Mouse (Mus musculus) gastrocnemius, adult 18-20 months (tissue): ENCODE data around the gene Pou2f2. TPM values are rescaled to one million over a fixed set of nuclear protein-coding genes. Genes with fewer than 3 reads are reported as not detected.
A peak's percentile ranks its signal among the peaks of the same experiment; 100 is the strongest.

Source experiments
- DNase-seq: peaks from one replicate; pipeline ENCODE4 v3.0.0; 2021; ENCODE audit warnings: low spot score
- long read RNA-seq, 2 experiments: library from polyadenylated mRNA; stranded (forward); transcript quantifications; one replicate each; pipeline ENCODE4 v2.0.0; 2021
- total RNA-seq, 2 experiments: library from RNA; stranded (reverse); gene quantifications; 2 replicates each; pipeline ENCODE4 v1.2.3; 2021

Pou2f2 gene
- total RNA-seq = under 1 TPM; 0.07 to 0.09 TPM
- long read RNA-seq, experiment 1 = 0 reads
- long read RNA-seq, experiment 2 = 0 reads

DNA sequence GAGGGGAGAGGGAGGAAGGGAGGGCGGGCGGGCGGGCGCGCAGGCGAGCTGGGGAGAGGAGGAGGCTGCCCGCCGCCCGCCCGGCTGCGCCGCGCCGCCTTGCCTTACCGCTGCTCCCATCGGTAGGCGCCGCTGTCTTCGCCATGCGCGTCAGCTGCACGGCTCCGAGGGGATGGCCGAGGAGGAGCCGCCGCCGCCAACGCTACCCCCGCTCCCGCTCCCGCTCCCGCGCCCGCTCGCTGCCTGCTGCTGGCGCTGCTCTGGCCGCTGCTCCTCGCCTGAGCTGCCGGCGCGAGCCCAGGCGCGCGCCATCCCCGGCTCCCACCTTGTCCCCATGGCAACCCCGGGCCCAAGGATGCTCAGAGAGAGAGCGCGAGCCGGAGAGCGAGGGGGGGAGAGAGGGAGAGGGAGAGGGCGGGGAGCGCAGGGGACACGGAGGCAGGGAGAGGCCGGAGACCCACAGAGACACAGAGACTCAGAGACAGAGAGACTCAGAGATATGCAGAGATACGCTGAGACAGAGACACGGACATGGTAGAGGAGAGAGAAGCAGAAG, at the start of gene Pou2f2:
Gene Pou2f2, minus strand, starts transcription at position 121 of the 556 bp plus-strand sequence.
- peak; percentile 59 for DNase-seq

DNA sequence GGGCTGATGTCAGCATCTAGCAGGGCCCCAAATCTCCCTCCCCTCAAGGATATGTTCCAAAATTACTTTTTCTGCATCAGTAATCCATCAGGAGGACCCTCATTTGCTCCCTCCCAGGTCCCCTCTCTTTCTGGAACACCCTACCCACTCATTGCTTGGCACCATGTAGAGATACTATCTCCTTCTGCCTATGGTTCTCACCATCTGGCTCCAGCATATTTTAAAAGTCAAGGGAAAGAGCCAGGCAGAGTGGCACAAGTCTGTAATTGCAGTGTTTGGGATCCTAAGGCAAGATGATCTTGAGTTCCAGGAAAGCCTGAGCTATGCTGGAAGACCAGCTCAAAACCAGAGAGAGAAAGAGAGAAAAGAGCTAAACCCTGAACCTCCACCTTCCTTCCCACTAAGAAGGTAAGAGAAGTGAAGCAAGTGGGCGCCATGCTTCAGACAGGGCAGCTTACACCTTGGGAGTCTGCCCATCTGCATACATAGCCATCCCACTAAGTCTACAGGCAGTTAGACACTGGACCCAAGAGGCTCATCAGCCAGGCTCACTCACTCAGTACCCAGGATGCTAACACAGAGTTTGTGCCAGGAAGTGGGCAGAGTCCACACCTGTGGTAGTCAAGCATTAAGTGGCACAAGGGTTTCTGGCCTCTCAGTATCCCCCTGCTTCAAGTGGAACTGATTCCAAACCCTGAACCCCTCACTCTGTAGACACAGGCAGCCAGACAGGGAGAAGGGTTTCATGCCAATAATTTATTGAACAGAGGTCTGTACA, 48.2 kb upstream of the Pou2f2 start:
- DNase-seq = no peak

DNA sequence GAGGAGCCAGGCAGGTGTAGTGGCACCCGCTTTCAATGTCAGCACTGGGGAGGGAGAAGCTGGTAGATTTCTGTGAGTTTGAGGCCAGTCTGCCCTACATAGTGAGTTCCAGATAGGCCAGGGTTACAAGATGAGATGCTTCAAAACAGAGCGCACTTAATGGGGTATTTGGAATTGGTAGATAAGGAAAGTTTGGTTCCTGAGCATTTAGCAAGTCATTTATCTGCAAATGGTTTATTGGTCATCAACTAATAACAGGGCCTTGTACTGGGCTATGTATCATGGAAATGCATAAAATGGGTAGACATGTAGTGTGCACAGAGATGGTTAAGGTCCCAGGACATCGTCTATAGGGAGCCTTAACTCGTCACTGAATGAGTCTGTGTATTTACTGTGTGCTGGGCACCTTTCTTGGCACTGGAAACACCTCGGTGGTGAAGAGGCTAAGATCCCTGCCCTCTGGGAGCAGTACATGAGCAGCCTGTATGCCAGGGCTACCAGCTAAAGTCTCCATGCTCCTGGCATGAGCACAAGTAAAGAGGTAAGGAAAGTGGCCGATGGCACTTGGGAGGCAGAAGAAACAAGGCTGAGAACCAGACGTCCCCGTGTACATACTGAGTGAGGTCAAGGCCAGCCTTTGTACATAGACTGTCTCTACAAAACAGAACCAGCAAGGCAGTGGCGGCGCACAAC, 42.9 kb upstream of the Pou2f2 start:
- DNase-seq = no peak

DNA sequence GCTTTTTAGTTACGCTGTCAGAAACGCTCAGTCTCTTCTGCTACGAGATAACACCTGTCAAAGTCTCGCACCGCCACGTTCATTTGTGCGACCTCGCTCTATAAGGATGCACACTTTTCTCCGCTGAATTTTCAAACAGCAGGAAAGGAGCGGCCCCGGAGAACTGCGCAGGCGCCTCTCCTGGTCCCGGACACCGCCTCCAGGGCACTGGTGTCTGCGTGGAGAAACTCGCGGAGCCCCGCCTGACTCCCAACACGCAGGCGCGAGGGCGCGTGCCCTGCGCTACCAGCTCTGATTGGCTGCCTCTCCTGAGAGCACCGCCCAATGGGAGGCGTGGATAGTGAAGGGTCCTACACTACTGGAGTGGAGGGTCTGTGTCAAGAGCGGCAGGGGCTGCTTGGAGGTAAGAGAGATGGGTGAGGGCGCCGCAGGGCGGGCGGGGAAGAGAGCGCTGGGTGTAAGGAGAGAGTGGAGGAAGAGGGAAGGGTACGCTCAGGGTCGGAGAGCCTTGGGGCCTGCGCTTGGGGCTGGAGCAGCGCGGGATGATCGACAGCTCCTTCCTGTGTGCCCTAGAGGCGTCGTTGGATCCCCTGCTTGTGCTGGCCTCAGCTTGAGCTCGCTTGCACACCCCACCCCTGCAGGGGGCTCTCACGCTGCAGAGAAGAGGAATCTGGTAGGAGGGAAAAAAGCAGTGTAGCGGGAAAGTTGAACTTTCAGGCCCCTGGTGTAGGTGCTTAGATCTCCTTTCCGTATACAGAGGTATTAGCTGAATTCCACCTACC, 41.8 kb upstream of the Pou2f2 start, which contains the start of gene Zfp526:
Gene Zfp526, plus strand, starts transcription at position 324 of the 782 bp plus-strand sequence.
- peak; percentile 98 for DNase-seq

DNA sequence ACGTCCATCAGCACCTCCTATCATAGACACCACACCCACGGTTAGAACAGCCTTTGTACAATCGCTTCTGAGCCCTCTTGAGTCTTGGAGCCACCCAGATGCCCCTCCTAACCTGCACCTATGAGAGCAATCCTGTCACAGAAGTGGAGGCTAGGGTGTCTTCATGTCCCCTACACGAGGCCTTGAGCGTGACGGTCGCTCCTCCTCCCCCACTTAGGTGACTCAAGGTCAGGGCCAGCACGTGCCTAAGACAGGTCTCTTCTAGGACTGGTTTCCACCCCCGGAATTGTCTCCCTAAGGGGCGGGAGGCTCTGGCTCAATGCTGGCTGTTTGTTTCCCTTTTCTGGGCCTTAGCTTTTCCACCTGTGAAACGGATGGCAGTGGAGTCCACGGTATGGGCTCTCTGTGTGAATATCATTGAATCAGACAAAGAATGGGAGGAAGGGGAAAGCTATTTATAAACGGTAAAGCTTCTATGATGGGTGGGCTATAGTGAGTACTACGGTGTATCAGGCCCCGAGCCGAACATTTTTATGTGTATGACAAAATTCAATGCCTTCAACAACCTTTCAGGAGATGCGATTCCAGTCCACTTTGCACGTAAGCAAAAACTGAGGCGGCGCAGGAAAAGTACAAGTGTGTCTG, 41.1 kb upstream of the Pou2f2 start, which contains the start of gene Dedd2:
Gene Dedd2, minus strand, starts transcription at position 159 of the 645 bp plus-strand sequence.
- peak; percentile 37 for DNase-seq

DNA sequence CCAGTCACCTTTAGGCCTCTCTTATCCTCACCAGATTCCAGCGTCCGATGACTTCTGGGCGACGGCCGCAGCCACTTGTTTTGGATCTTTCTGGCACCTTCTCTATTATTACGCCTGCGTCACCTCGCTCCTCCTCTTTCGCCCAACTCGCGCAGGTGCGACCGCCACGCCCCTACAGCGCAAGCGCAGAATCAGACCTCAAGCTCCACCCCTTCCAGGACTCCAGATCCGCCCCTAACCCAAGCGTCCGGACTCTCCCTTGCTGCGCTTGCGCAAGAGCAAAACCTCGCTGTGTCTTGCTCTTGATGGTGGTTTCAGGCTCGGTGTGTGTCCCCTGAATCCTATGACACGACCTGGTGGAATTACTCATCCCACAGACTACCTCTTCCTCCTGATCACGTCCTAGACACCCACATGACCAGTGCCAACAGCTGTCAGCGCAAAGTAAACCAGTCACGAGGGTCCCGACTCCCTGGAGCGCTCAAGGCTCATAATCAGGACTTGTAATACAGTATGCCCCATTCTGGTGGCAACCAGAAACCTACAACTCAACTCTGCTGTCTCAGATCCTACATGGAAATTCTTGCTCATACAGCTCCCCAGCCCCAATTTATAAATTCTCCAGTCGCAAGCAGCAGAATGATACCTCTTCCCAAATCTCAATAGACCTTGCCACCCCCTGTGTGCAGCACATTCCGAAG, 40.4 kb upstream of the Pou2f2 start:
- peak; percentile 98 for DNase-seq

DNA sequence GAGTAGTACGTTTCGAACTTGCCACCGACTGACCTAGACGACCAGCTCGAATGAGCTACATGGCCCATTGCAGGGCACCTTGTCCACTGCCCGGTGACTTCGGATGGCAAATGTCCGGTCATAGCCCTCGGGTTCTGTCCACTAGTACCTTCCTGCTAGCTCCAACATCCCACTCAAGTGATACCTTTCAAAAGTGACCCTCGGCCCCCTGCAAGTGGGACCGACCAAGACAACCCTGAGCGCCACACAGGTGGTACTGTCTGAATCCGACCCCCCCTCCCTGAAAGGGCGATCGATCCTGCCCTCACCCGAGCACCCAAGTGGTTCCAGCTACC, 39.9 kb upstream of the Pou2f2 start:
- no peak for DNase-seq

DNA sequence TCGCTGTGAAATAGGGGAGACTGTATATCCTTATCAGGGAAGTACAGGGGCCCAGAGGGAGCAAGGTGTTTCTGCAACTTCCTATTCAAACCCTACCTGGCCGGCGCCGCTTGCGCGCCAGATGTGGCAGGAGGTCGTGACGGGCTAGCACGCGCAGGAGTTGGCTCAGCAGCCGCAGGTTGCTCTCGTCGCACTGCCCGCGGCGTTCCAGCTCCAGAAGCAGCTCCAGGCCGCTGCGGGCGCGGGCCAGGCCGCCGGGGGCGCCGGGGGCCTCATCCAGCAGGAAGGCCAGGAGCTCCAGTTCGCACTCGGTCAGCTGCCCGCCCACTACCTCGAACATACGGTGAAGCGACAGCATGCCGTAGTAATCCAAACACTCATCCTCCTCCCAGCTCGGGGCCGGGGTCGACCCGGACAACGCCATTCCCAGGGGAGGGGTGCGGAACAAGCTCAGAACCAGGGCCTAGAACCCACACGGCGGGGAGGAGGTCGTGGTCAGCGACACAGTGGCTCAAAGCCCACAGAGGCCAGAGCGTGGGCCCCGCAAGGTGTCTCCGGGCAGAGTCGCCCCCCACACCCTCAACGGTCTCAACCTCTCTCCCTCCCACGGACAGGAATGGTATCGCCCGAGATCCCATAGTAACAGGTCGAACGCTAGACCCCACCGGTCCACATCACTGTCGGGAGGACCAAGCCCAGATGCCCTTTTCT, 39.3 kb upstream of the Pou2f2 start:
- DNase-seq = peak; percentile 28

DNA sequence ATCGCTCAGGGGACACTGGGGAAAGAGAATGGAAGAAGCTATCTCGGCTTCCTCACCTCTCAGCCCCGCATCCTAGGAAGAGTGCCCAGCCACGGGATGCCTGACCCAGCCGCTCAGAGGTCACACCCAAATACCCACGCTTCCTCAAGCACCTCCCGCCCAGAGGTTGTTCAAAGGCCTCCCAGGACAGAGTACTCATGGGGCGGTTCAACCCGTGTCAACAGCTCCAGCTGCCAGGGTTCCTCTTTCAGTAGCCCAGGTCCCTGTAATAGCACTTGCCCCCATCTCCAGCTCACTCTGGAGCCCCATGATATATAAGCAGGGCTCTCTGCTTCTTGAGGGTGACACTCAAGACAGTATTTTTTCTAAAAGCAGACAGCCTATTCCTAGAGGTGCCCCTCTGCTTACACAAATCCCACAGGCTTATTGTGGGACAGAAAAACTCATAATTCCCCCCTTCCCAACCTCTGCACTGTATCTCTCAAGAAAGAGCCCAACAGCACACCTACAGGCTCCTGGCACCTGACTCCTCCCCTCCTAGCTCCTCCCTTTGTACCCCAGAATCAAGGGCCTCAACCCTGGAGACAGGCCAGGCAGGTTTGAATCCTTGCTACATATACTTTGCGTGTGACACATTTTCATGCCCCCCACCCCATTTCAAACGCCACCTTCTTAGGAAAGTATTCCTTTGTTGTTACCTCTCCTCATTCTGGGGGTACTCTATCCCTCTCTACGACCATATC, 38.3 kb upstream of the Pou2f2 start:
- DNase-seq = no peak

DNA sequence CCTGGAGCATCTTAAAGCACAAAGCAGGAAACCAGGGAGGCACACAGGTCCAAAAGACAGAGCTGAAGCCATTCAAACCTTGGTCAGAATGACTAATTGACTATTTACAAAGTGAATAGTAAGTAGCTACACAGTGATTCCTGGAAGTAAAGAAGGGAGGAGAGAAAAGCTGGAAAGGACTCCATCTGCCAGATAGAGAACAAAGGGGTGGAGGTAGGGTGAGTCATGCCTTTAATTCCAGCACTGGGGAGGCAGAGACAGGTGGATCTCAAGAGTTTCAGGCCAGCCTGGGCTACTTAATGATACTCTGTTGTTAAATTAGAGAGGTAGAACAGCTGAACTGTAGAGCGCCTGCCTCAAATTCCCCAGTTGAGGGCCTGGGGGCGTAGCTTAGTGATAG, 34.6 kb upstream of the Pou2f2 start:
- no peak for DNase-seq

DNA sequence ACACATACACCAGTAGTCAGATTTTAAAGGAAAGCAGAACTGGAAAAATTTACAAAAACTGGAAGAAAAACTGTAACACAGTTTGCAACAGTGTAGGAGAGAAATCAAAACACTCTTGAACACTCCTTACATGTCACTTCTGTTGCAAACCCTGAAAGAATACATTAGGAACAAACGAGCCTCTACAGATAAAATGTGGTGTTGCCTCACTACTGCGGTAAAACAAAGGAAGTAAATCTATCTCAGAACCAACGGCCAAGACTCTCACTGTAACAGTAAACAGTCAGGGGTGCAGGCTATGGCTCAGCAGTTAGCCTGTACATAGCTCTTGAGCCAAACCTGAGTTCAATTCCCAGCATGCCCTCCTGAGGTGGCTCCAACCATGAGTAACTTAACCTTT, 33.6 kb upstream of the Pou2f2 start:
- no peak for DNase-seq

DNA sequence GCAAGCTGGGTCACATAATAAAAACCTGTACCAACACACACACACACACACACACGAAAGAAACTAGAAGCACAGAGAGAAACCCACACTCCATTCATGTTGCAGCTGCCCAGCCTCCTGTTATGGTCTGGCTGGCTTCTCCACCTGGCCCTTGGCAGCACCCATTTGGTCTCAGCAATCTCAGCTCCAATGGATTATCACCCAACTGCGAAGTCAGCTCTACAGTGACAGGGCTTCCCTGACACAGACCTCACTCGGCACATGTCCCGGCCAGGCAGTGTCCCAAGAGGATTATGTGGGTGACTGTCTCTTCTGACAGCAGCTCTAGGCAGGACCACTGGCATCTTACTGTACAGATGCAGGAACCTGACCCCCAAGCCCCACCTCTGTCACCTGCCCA, 31.0 kb upstream of the Pou2f2 start:
- DNase-seq = peak; percentile 87

DNA sequence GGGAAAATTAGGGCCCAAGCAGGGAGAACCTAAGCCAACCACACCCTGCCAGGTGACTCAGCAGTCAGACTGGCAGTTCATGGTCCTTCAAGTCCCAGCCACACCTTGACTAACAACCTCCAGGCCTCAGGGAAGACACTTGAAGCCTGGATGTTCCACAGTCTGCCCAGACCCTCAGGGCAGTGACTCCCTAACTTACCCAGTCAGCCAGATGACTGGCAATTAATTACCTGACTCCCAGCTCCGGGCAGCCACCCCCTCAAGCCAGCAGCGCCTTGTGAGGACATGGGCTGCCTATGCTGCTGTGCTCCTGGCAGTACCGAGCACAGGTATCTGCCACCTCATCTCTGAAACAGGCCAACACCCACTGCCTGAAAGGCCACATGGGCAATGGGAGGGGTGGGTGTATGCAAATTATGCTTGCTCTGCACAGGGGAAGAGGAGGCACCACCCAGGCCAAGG, 29.7 kb upstream of the Pou2f2 start:
- DNase-seq = no peak

DNA sequence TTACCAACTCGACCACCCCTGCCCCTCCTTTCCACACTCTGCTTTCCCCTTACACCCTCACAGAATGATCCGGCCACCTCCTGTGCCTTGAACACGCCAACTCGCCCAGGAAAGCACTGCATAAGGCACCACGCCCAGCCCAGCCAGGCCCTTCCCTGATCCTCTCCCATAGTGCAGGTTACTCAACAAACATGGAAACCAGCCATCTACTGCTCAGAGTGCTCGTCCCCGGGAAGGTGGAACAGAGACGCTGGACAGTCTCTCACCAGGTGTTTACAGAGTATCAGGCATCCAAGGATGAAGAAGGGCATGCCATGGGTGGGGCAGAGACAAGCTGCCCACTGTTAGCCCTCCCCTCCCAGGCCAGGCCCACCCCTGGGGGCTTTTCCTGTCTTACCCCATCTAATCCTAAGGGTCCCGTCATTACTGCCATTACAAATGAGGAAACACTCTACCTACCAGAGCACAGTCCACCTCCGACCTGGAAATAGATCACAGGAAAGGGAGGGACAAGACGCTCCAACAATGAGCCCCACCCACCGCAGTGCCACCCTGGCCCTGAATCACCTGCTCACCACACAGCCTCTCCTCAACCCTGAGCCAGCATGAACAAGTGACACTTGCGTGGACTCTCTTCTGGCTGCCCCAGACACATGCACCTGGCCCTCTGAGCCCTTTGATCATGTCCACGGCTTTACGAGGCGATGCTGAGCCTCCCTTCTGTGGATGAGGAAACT, 26.7 kb upstream of the Pou2f2 start:
- peak; percentile 40 for DNase-seq

DNA sequence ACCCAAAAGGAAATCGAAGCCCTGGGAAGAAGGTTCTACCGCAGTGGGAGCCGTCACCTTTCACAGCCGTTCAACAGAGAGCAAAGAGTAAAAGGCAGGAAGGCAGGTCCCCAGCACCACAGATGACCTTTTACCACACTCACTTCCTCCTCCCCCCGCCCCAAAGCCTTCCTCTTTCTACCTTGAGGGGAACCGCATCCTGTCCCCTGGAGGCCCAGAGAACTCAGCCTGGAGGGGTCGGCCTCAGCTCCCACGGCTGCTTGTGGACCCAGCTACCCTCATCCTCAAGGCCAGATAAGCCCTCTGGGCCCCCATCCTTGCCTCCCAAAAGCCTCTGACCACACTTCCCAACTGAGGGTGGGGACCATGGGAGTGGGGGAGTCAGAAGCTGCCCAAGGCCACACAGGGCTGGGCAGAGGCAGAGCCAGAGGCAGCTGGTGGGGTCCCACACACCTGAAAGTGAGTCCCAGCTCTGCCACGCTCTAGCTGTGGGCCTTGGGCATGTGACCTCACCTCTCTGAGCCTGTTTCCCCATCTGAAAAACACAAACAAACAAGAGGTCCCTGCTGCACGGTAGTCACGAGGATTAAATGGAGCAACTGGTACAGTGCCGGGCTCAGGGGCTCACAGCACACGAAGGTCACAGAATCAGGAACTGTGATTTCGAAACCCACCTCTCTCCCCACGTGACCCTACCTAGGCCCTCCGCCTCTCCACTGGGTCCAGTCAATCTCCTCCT, 26.0 kb upstream of the Pou2f2 start:
- DNase-seq = no peak

DNA sequence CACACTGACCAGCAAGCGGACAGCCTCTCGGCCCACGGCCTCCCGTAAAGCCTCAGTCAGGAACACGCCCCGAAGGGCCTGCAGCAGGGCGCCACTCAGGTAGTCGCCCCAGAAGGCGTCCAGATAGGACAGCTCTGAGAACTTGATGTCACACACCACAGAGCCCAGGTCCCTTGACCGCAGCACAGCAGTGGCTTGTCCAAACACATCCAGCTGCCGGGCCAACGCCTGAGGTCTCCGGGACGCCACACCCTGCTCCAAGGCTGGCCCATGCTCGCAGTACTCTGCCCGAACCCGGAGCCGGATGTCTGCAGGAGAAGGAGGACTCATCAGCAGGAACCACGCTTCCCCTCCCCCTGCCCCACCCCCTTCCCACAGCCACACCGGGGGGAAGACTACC, 24.1 kb upstream of the Pou2f2 start:
- no peak for DNase-seq

DNA sequence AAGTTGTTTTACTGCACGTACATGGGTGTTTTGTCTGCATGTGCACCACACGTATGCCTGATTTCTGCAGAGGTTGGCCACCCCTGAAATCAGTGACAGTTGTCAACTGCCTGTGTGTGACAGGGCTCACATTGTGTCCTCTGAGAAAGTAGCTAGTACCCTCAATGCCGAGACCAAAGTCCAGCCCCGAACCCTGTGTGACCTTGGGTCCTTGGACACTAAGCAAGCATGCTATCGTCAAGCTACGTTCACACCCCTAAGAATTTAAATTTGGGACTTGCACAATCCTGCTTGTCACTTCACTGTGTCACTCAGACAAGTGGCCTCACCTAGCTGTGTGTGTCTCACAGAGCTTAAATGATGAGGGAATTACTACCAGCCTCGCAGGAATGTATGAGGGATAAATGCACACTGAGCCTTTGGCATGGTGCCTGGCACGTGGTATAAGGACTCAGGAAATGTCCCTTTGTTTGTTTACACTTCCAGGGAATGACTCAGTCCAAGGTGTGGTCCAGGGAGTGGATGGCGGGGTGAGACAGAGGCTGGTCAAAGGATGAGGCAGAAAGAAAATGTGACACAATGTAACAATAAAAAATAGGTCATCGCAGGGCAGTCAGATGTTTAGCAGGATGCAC, 18.0 kb upstream of the Pou2f2 start:
- DNase-seq = no peak
